Mouse (Mus musculus) brain, adult 2 months (tissue): Measurements from ENCODE around the gene Apobec3.
"Not testable (repeated sequence)": the region's sequence is repeated elsewhere in the genome, so short reads cannot be mapped to it uniquely, and the experiment has no call there.

ENCODE experiments used
- DNase-seq: peaks from one replicate; pipeline ENCODE4 v3.0.0; 2011; ENCODE audit warnings: low read depth, low spot score

The Apobec3 gene

GRCm38 (mm10) chr15:79927637-79928122 is 36.2 kb downstream of the Apobec3 start:
- peak; percentile 97 for DNase-seq

- no peak for DNase-seq
Observed at GRCm38 (mm10) chr15:79928316-79928715, 36.9 kb downstream of the Apobec3 start.

GRCm38 (mm10) chr15:79928736-79929135 is 37.3 kb downstream of the Apobec3 start:
- no peak for DNase-seq

GRCm38 (mm10) chr15:79929734-79930133 is 38.3 kb downstream of the Apobec3 start:
- DNase-seq = no peak

GRCm38 (mm10) chr15:79931496-79932141 is 40.2 kb downstream of the Apobec3 start:
- peak; percentile 27 for DNase-seq

- DNase-seq = peak; percentile 97
Observed at GRCm38 (mm10) chr15:79932323-79932987, 41.0 kb downstream of the Apobec3 start.

DNA sequence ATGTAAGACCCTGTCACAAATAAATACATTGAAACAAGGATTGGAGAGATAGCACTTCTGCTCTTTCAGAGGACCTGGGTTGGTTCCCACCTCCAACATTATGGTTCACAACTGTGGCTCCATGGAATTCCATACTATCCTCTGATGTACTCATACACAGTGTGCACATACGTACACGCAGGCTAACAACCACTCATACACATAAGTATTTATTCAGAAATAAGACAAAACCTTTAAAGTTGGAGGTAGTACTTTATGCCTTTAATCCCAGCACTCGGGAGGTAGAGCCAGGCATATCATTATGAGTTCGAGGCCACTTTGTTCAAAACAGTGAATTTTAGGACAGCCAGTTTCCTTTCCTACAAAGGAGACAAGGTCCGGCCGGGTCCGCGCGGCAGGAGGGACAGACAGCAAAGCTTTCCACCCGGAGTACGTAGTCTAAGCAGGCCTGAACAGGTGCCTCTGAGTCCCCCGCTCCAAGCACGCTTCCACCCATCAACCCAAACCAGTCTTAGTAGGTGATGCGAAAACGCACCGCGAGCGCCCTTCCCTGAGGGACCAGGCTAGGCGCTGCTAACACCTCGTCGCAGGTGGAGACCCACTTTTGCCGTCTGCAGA is 41.7 kb downstream of the Apobec3 start:
- no peak for DNase-seq

DNA sequence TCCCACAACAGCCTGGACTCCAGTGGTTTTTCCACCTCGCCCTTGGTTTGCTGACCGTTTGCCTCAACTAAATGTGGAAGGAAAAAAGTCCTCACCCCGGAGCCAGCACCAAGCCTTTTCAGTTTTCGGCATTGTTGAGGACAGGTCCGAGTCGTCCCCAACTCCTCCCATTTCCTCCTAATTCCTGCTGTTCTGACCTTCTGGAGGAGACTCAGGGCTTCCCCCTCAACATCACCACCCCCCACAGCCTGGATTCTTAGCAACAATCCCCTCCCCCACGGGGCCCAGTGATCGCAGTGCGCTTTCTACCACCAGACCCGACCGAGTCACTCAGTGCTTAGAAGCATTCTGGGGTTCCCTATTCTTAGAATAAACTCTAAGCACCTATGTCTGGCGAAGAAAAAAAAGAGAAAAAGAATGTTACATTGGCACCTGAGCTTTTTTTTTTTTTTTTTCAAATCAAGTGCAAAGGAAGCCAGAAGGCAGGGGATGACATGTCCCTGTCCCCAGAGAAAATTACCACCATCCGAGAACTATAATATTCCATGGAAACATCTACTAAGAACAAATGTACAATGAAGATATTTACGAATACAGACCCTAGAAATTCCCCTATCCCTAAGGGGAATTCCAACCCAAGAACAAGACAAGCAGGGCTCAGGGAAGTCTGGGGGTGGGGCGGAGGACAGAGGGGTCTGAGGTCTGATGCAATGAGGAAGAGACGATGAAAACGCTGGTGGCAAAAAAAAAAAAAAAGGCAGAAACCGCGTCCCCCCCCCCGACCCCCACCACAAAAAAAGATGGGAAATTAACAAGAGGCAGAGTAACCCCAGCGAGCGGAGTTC is 42.4 kb downstream of the Apobec3 start:
- DNase-seq = peak; percentile 18

GRCm38 (mm10) chr15:79934776-79935175 is 43.3 kb downstream of the Apobec3 start:
- no peak for DNase-seq

GRCm38 (mm10) chr15:79935654-79936373 is 44.4 kb downstream of the Apobec3 start:
- no peak for DNase-seq

- DNase-seq = no peak
Observed at GRCm38 (mm10) chr15:79936374-79936751, 44.9 kb downstream of the Apobec3 start.

GRCm38 (mm10) chr15:79939020-79939419 is 47.6 kb downstream of the Apobec3 start:
- DNase-seq = no peak

DNA sequence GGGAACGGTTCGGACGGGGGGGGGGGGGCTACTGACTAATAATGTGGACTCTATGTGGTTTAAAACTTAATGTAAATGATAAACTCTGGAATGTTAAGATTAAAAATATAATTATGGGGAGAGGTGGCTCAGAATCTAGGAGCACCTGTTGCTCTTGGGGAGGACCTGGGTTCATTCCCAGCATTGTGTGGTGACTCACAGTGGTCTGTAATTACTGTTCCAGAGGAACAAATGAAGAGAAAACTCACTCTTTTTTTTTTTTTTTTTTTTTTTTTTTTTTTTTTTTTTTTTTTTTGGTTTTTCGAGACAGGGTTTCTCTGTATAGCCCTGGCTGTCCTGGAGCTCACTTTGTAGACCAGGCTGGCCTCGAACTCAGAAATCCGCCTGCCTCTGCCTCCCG is 48.0 kb downstream of the Apobec3 start:
- not testable (repeated sequence) for DNase-seq

DNA sequence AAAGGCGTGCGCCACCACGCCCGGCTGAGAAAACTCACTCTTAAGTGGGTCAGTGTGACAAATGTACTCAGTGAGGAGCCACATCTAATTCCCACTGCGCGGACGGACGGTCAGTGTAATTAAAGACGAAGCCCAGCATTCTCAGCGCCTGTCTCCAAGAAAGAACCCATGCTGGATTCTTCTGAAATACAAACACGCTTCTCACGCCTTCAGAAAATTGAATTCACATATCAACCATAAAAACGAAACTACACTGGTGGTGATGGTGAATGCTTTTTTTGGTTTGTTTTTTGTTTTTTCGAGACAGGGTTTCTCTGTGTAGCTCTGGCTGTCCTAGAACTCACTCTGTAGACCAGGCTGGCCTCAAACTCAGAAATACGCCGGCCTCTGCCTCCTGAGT is 48.5 kb downstream of the Apobec3 start:
- DNase-seq = no peak

DNA sequence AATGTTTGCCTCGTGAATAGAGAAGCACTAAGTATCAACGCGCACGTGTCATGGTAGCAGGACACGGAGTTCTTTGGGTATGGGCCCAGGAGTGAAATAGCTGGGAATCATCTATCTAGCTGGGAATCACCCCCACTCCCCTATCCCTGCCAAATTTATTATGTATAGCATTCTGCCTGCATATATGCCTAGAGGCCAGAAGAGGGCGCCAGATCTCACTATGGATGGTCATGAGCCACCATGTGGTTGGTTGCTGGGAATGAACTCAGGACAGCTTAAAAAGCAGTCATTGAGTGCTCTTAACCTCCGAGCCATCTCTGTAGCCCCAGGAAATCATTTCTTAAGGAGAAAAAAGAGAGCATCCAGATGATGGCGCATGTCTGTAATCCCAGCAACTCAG is 49.5 kb downstream of the Apobec3 start:
- DNase-seq = peak; percentile 79

DNA sequence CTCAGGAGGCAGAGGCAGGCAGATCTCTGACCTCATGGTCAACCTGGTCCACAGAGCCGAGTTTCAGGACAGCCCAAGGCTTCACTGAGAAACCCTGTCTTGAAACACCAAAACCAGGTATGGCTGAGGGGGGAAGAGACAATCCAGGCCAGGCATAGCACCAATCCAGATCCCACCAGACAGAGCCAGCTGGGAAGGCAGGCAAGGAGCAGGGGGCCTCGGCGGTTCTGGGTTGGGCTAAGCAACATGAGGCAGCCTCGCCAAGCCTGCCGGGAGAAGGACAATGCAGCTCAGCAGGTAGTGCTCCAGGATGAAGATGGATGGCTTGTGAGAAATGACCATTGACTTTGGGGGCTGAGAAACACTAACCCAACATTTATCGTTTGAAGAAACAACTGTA is 51.1 kb downstream of the Apobec3 start:
- no peak for DNase-seq

GRCm38 (mm10) chr15:79943584-79943983 is 52.1 kb downstream of the Apobec3 start:
- DNase-seq = no peak

GRCm38 (mm10) chr15:79944948-79945347 is 53.5 kb downstream of the Apobec3 start:
- no peak for DNase-seq

DNA sequence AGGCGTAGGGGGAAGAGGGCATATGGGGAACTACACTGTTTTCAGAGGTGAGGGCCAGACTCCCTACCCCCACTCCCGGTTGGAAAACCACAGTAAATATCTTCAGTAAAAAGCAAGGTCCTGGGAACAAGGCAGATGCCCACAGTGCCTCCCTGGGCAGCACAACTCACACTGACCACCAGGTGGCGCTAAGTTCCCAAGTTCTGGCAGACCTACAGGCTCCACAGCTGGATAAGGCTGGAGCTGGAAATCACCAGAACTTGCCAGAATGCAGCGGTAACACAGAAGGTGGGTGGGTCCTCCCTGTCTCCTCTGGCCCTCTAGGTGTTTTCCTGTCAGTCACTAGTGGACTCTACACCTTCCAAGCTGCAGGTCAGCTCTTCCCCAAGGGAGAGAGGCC is 54.6 kb downstream of the Apobec3 start:
- peak; percentile 93 for DNase-seq

GRCm38 (mm10) chr15:79946790-79947189 is 55.3 kb downstream of the Apobec3 start:
- DNase-seq = peak; percentile 24

DNA sequence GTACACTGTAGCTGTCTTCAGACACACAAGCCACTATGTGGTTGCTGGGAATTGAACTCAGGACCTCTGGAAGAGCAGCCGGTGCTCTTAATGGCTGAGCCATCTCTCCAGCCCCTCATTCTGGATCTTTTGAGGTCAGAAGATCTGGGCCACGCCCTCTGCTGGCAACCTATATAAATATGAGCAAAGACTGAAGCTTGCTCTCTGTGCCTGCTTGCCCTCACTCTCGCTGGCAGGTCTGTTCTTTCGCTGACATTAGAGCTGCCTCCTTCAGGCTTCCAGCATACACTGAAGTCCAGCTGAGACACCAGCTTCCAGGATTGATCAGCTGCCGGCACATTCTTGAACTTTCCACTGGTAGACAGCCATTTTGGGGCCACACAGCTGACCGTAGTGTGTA is 56.2 kb downstream of the Apobec3 start:
- peak; percentile 42 for DNase-seq
